Mouse (Mus musculus) spleen, postnatal 10 days (tissue): ENCODE data around the gene Vmn1r1.
"Not testable (repeated sequence)": the region's sequence is repeated elsewhere in the genome, so short reads cannot be mapped to it uniquely, and the experiment has no call there.

ENCODE experiments used
- DNase-seq, 2 experiments: peaks; one replicate each; pipeline ENCODE4 v3.0.0; 2021 to 2022; ENCODE audit warnings: low spot score in 2 of 2

Vmn1r1 gene

DNA sequence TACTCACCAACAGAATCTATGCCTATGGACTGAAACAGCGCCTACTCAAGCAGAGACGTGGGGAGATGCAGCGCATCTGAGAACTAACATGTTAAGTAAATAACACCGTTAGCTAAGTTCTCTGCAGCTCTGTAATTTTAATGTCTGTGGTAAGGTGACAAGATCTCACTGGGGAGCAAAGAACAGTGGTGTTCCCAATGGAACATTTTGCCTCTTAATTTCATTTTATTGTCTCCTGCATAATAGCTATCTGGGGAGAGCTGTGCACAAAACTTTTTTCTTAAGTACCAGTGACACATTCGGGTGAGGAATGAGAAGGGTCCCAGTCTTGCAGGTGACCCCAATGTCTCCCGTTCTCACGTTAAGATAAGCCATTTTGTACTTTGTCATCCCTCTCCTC lies at the start of gene Vmn1r1:
Gene Vmn1r1 (minus strand): TSS at position 101 of the 400 bp plus-strand sequence.
- no peak for DNase-seq

DNA sequence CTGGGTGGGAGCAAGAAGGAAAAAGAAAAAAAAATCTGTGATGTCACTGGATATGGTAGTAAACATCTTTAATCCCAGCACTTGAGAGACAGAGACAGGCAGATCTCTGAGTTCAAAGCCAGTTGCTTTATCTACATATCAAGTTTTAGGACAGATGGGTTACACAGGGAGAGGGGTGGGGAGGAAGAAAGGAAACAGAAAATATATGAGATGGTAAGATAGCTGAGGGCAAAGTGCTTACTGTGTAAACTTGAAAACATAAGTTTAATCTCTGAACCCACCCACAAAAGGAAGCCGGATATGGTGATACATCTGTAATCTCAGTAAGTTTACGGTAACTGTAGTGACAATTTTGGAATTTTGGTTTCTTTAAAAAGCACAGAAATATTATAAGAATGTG lies 46.0 kb upstream of the Vmn1r1 start:
- DNase-seq = no peak

DNA sequence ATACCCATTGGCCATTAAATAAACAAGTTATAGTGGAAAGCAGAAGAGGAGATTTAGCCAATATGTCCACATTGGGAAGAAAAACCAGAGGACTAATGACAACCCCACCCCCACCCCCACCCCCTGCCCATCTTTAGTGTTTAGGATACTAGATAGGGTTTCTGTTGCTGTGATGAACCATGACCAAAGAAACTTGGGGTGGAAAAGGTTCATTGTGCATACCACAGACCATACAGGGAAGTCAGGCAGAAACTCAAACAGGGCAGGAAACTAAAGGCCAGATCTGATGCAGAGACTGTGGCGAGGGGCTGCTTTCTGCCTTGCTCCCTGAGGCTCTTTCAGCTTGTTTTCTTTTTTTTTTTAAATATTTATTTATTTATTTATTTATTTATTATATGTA lies 28.3 kb upstream of the Vmn1r1 start:
- DNase-seq = no peak

DNA sequence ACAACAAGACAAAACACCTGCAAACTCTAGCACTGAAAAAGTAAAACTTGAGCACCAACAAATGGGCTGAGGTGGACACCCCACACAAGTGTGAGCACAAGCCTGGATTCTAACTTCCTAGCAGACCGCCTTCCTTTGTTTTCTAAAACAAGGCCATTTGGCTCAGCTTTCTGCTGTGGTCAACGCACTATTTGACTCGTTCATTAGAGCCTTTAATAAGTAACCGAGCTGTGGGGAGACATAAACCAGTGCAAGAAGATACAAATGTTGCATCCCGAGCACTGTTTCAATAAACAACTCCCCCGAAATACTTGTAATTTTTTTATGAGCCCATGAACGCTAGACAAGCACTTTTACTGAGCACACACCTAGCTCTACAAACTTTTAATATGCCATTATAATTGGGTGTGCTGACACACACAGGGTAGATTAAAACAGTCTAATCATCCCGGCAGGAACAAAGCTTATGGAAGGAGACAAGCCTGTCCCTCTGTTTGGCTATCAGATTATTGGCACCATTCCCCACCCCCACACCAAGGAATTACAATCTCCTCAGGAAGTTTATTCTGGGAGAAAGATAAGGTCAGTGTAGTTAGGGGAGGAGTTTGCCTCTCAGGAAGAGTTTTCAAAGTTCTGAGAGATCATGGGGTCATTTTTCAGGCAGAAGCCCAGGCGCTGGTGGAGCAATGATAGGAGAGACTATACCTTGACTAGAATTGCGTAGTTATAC lies 27.7 kb upstream of the Vmn1r1 start:
- no peak for DNase-seq

DNA sequence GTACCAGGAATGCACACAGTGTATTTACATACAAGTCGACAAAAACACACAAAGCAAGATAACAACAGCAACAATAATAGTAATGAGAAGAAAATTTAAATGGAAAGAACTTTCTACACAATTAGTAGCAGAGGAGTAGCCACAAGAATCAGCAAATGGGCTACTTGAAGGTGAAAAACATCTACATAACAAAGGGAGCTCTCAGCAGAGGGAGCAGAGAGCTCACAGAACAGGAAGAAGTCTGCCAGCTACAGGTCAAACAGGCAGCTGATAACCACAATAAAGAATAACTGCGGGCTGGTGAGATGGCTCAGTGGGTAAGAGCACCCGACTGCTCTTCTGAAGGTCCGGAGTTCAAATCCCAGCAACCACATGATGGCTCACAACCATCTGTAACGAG lies 26.9 kb upstream of the Vmn1r1 start:
- no peak for DNase-seq

DNA sequence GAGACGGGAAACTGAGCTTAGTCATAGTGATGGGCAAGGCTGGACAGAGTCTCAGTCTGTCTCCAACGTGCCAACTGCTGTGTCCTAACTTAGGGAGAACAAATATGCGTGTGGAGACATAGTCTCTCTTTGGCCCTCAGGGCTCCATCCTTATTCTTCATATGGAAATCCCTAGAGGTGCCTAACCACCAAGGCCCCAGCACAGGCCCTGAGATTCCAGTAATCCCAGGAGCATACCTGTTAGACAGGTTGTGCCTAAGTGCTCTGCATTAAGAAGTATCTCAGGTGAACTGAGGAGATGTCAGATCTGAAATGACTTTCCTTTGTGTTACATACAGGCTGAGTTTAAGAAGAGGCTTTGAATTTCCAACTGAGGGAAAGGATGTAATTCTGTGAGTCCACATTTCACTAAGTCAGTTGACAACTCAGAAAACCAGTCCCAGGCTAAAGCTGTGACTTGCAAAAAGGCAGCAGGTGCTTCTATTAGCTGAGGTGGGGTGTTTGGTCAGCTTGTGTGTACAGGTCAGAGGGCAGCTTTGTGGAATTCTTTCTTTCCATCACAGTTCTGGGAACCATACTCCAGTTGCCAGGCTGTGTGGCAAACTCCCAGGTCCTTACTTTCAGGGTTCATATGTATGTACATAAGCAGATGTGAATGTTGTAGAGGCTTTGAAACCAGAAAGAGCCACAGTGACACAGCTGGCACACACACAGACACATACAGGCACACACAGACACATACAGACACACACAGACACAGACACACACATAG lies 25.6 kb upstream of the Vmn1r1 start:
- DNase-seq = no peak

DNA sequence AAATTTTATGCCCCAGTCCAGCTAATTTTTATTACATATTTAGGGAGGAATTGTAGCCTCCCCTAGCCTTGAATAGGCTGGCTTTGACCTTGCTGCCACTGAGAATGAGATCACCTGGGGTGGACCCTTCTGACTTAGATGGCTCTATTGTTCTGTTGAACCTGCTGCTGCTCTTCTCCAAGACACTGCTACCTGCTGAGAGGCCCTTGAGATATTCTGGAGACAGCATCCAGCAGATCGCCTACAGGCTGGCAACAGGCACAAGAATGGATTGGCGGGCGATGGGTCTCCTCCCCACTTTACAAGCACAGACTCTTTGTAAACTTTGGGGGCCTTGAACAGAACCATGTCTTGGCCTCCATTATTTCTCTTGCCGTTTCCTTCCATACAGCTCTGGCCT lies 18.2 kb upstream of the Vmn1r1 start:
- not testable (repeated sequence) for DNase-seq

DNA sequence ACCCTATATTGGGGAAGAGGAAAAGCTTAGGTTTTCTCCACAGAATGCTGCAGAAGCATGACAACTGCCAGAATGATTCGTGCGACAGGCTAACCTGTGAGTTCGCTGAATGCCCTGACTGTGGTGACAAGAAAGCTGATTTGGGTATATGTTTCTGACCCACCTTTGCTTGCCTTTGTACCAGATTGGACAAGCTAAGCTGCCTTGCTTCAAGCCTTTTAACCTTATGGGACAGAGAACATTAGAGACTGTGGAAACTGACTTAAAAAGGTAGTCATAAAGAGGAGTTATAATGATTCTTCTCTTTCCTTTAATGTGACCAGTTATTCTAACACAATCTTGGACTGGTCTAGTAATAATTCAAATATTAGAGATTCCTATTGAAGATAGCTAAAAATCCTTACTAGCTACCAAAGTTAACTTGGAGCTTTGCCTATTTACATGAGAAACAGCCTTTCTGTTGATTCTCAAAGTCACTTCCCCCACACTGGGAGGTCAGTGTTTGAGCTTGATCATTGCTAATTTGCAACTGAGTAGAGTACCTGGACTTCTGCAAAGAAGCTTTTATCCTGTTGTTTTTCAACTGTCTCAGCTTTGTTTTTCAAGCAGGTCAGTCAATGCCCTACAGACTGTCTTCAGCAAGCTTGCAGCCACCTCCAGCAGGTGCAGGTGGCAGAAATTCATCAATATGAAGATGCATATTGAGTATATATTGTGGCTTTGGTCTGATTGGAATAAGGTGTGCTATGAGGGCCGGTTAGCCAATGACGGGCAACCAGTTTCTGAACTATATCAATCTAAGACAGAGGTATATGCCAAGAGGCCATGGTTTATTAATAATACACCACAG lies 17.4 kb upstream of the Vmn1r1 start:
- no peak for DNase-seq

DNA sequence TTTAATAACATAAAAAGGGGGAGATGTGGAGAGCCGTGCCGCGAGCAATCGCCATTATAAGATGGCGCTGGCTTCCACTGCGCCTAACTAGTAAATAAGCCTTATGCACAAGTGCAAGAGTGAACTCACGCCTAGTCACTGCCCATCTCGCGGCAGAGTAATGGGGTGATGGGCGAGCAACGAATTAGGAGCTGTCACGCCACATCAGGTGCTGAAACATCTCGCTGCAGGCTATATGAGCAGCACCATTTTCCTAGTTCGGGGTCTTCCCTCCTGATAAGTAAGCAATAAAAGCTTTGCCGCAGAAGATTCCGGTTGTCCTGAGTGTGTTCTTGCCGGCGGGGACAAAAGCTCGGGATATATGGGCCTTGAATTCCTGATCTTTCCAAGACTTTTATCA lies 12.7 kb upstream of the Vmn1r1 start:
- DNase-seq = not testable (repeated sequence)

DNA sequence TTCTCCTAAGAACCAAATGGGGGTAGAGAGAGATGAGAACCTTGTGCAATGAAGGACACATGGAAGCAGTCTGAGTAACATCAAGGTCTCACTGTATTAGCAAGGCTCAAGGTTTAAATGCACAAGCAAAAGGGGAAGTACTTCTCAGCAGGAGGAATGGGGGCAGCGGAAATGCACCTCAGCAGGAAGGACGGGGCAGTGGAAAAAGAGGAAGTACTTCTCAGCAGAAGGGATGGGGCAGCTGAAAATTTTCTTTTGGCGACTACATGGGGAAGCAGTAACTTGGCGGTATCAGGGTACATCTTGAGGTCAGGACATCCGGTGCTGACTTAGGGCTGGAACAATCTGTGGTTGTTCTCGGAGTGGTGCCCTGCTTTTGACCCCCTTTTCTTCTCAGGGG lies 5.9 kb upstream of the Vmn1r1 start:
- not testable (repeated sequence) for DNase-seq

DNA sequence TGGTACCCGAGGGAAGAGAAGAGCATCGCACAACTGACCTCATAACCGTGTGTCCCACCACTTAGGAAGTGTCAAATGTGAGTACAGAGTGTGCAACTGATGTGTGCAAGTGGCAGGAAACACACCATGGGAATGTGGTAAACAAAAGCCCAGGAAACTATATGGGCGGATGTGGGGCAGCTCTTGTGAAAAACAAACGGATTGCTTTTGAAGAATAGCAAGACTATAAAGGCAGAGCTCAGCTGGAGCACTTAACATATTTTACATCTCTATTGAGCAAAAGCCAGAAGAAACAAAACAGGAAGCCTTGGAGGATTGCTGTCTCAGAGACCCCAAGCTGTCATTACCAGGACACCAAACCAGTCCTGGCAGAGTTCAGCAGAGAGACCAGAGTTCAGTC lies 1.3 kb downstream of the Vmn1r1 start:
- no peak for DNase-seq

DNA sequence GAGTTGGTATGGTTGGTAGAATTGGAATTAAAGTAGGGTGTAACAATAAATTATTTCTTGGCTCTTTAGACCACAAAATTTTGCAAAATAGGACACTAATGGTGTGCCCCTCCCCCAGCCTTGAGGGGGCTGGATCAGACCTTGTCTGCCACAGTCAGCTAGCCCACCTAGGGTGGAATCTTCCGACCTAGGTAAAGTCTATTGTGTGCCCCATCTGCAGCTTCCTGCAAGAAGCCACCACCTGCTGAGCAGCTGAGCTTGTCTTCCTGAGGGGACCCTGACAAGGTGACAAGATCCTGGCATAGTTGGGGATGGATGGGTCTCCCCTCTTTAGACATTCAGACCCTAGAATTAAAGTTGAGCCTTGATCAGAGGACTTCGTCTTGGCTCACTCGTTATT lies 4.7 kb downstream of the Vmn1r1 start:
- DNase-seq = no peak

DNA sequence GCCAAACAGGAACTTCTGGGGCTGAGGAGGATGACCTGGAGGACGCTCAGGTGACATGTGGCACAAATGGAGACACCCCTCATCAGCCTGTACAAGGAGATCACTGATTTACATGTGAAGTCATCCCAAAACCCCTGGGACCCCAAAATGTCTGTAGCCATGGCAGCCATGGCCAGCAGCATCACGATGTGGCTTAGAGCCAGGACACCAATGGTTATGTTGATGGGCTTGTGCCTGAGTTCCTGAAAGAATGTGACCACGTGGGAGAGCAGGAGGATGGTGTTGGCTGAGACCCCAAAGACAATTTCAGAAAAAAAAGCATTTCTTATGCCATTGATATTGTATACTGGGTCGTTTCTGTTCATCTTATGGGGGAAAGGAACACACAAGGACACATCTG lies 6.6 kb downstream of the Vmn1r1 start:
- no peak for DNase-seq

DNA sequence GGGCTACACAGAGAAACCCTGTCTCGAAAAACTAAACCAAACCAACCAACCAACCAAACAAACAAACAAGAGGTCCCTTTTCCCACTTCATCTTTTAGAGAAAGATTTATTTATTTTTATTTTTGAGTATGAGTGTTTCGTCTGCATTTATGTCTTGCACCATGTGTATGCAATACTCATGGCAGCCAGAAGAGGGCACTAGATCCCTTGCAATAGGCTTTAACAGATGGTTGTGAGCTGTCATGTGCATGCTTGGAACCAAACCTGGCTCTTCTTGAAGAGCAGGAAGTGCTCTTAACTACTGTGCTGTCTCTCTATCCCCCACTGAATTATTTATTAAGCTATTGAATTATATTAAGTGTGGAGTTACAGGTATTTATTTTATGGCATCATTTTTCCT lies 14.3 kb downstream of the Vmn1r1 start:
- peak in 1 of 2 experiments; percentile 40 for DNase-seq

DNA sequence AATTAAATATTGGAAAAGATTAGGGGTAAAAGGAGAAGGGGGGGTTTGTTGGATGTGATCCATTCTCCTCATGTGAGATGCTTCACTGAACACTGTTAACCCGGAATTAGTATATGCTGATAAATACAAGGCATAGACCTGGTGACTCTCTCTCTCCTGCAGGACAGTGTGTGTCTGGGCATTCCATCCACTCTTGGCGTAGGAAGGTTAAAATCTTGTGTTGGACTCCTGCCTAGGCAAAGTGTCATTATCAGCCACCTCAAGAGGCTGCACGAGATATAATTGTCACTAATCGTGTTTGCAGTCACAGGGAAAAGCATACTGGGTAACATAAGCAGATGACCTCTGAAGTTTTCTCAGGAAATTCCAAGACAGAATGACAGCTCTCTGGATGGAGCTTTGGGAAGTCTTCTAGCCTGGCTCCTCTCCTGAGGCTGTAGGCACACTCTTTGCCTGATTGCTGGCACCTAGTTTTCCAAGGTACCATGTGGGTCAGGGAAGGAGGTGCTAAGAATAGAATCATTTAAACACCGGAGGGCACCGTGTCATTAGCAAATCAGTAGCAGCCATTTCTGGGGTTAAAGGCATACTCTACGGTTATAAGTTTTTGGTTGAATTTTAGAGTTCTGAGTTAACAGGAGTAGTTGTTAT lies 15.3 kb downstream of the Vmn1r1 start:
- no peak for DNase-seq

DNA sequence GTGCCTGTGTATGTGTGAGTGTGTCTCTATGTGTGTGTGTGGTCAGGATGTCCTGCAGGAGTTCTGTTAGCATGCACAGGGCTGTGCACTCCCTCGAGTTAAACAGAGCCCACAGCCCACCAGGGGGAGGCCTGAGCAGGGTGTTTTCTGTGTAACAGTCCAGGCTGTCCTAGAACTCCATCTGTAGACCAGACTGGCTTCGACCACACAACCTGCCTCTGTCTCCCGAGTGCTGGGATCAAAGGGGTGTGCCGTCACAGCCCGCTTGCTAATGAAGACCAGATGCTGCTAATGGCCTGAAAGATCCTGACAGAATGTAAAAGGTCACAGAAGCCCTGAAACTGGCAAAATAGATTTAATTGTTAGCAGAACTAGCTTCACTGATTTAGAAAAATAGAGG lies 18.7 kb downstream of the Vmn1r1 start:
- DNase-seq = no peak

DNA sequence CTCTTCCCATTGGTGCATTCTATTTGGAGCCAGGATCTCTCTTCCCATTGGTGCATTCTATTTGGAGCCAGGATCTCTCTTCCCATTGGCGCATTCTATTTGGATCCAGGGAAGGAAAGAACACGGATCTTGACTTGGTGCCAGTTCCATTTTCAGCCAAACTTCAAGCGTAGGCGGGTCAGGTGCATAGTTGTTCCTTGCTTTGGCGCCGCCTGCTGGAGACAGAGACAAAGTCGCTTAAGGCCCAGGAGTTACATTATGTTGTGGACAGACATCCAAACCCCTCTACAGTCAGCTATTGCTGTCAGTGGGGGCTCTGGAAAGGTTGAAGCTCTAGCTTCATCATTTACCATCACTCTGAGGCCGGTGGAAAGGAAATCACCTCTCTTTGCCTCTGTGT lies 21.0 kb downstream of the Vmn1r1 start:
- DNase-seq = peak; percentile 13 to 66

DNA sequence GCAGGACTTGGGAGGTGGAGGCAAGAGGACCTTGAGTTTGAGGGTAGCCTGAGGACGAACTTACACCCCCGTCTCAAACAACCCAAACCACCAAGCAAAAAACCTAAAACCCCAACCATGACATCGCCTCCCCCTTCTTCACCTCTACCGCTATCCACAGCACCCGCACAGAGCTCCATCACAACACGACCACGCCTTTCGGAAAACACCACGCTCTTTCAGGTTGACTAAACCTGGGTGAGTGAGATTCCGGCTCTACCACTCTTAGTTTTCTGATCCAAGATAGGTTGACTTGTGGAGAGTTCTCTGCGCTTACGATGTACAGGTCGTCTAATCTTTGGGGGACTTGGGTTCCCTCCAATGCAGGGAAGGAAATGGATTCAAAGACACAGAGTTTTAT lies 21.6 kb downstream of the Vmn1r1 start:
- DNase-seq = no peak

DNA sequence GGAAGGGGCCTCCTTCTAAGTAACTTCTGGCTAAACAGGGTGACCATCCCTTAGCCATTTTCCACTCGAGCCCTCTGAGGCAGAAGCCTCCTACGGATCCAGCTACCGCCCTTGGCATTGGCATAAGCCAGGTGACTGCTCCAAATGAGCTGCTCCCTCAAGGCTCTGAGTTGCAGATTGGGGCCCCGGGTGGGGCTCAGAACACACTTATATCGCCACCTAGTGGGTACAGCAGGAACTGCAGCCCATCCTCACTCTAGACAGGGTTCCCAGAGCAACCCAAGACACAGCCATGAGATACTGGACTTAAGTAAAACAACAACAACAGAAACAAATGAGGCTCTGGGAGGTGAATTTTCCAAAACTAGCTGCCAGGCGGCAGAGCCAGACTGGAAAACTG lies 23.9 kb downstream of the Vmn1r1 start:
- peak; percentile 71 to 84 for DNase-seq

DNA sequence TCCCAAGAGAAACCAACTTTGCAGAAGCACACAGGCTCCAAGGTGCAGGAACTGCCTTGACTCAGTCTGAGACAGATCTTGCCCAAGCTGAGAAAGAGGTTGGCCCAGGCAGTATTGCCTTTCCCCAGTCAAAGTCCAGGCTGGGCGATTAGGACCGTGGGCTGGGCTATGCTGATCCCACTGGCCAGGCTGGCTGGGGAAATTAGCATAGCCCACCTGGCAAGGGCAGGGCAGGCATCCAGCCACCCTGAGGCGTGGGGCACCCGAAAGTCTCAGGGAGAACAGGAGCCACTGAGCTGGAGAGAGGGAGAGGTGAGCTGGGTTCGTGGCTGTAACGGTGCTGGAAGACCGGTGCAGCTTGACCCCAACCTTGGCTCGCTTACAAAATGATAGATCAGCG lies 24.3 kb downstream of the Vmn1r1 start:
- DNase-seq = no peak

DNA sequence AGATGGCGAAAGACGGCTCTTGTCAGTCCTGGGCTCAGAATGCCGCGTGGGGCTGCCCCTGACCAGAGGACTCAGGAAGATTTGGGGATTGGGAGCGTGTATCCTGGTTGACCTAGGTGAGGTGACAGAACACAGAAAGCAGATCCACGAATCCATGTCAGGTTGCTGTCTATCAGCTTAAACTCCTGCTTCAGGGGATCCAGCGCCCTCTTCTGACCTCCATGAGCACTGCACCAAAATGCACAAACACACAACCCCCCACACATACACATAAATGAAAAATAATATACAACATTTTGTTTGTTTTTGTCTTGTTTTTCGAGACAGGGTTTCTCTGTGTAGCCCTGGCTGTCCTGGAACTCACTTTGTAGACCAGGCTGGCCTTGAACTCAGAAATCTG lies 26.1 kb downstream of the Vmn1r1 start:
- no peak for DNase-seq
